Mouse (Mus musculus) CH12.LX (cell line): ENCODE results near the gene Cstad. TPM values are rescaled to one million over a fixed set of nuclear protein-coding genes. Genes with fewer than 3 reads are reported as not detected.

Experiments used
- DNase-seq: peaks from one replicate; pipeline ENCODE4 v3.0.0-alpha.2; 2013; ENCODE audit errors: extremely low read depth
- H3K27ac ChIP-seq: 2 replicates; pipeline ENCODE4 v1.5.1; 2012; ENCODE audit warnings: low read depth, mild to moderate bottlenecking, control low read depth, moderate library complexity; ENCODE audit not compliant: insufficient read depth
- H3K27me3 ChIP-seq: replicated peaks from 2 replicates; pipeline ENCODE3; 2012; ENCODE audit warnings: inconsistent platforms
- H3K36me3 ChIP-seq, 2 experiments: replicated peaks in 1 of 2; 2 replicates each; pipeline versions ENCODE3 to v1.6.1; 2012; ENCODE audit warnings: inconsistent platforms in 1 of 2, low read length in 1 of 2, mild to moderate bottlenecking in 1 of 2, mixed read lengths in 1 of 2, moderate library complexity in 1 of 2; ENCODE audit not compliant: control insufficient read depth in 1 of 2, insufficient read depth in 1 of 2
- H3K4me1 ChIP-seq, 2 experiments: 2 replicates each; pipeline ENCODE4 v1.6.1; 2012; ENCODE audit warnings: inconsistent platforms in 1 of 2, moderate library complexity in 1 of 2; ENCODE audit not compliant: insufficient read depth in 2 of 2, control insufficient read depth in 1 of 2
- H3K4me2 ChIP-seq: 2 replicates; pipeline ENCODE4 v1.6.1; 2012; ENCODE audit warnings: low read depth, mild to moderate bottlenecking, control low read depth; ENCODE audit not compliant: poor library complexity, insufficient read depth, severe bottlenecking
- H3K4me3 ChIP-seq, 3 experiments: fragments of 150-350 bp in 1 of 3; sonication (generic) in 1 of 3; replicated peaks in 1 of 3; 2 replicates each; pipeline versions ENCODE3 to v1.5.1; 2011 to 2012; ENCODE audit warnings: low read depth in 2 of 3, low read length in 2 of 3, mild to moderate bottlenecking in 2 of 3, moderate library complexity in 2 of 3, control low read depth in 1 of 3, improper control_type of control experiment in 1 of 3, inconsistent platforms in 1 of 3, mixed read lengths in 1 of 3; ENCODE audit not compliant: poor library complexity in 1 of 3
- H3K79me2 ChIP-seq: replicated peaks from 2 replicates; pipeline ENCODE4 v1.6.1; 2012; ENCODE audit warnings: mild to moderate bottlenecking, moderate library complexity; ENCODE audit not compliant: control insufficient read depth, poor library complexity, insufficient read depth, severe bottlenecking; ENCODE audit errors: extremely low read depth
- H3K9ac ChIP-seq: 2 replicates; pipeline ENCODE4 v1.6.1; 2012; ENCODE audit warnings: low read depth, mild to moderate bottlenecking, control low read depth, moderate library complexity; ENCODE audit not compliant: insufficient read depth
- H3K9me3 ChIP-seq: replicated peaks from 2 replicates; pipeline ENCODE3; 2012; ENCODE audit warnings: low read length, inconsistent platforms, mixed read lengths
- BHLHE40 ChIP-seq: IDR thresholded peaks from 2 replicates; pipeline ENCODE4 v1.6.1; 2011; ENCODE audit warnings: mild to moderate bottlenecking, low read depth, low read length, improper control_type of control experiment
- CHD2 ChIP-seq: IDR thresholded peaks from 2 replicates; pipeline ENCODE4 v1.6.1; 2011; ENCODE audit warnings: low read length, improper control_type of control experiment
- MYC ChIP-seq: IDR thresholded peaks from 2 replicates; pipeline ENCODE4 v1.6.1; 2011; ENCODE audit warnings: low read depth, mild to moderate bottlenecking, improper control_type of control experiment, low read length
- PAX5 ChIP-seq: IDR thresholded peaks from 2 replicates; pipeline ENCODE4 v1.6.1; 2012; ENCODE audit warnings: low read length, inconsistent platforms, mixed read lengths
- POLR2AphosphoS2 ChIP-seq: IDR thresholded peaks from 2 replicates; pipeline ENCODE4 v1.6.1; 2011; ENCODE audit warnings: low read depth, low read length, improper control_type of control experiment
- RAD21 ChIP-seq: IDR thresholded peaks from 2 replicates; pipeline ENCODE4 v1.6.1; 2011; ENCODE audit warnings: low read depth, mild to moderate bottlenecking, low read length, improper control_type of control experiment, moderate library complexity
- RCOR1 ChIP-seq: conservative IDR thresholded peaks from 2 replicates; pipeline ENCODE4 v1.6.1; 2012; ENCODE audit warnings: low read depth, mild to moderate bottlenecking, inconsistent platforms, low read length, improper control_type of control experiment
- SIN3A ChIP-seq: IDR thresholded peaks from 2 replicates; pipeline ENCODE4 v1.6.1; 2012; ENCODE audit warnings: low read length, improper control_type of control experiment, inconsistent platforms
- TCF12 ChIP-seq: IDR thresholded peaks from 2 replicates; pipeline ENCODE4 v1.6.1; 2014; ENCODE audit warnings: low read depth, mild to moderate bottlenecking, inconsistent platforms, low read length, improper control_type of control experiment
- USF2 ChIP-seq: conservative IDR thresholded peaks from 2 replicates; pipeline ENCODE4 v1.6.1; 2011; ENCODE audit warnings: low read depth, low read length, improper control_type of control experiment
- ZNF384 ChIP-seq: IDR thresholded peaks from 2 replicates; pipeline ENCODE4 v1.6.1; 2012; ENCODE audit warnings: low read depth, low read length, improper control_type of control experiment, inconsistent platforms
- dilution Hi-C: fragments of 300-500 bp; cut with MboI; formaldehyde crosslinking; loops from 2 replicates; pipeline ENCODE4 v1.14.3; 2020; ENCODE audit warnings: low sequenced_read_pairs; ENCODE audit not compliant: extremely low pct_unique_long_range_greater_than_20kb, extremely low pct_ligation_motif_present
- in situ Hi-C: fragments of 300-500 bp; cut with MboI; formaldehyde crosslinking; loops from 3 replicates; pipeline ENCODE4 v1.14.3; 2019; ENCODE audit warnings: low sequenced_read_pairs, low pct_ligation_motif_present, low pct_unique_long_range_greater_than_20kb, mixed read lengths
- polyA plus RNA-seq: library from polyadenylated mRNA; unstranded; fragments of >175 nt; gene quantifications from 2 replicates; pipeline ENCODE4 v1.2.1, GENCODE M21; 2012; ENCODE audit warnings: low read depth; ENCODE audit not compliant: insufficient read length
- total RNA-seq, 2 experiments: library from RNA; depleted of rRNA; stranded (reverse); fragments of 300-350 nt in 1 of 2; fragments of >200 nt in 1 of 2; gene quantifications; 2 replicates each; pipeline ENCODE4 v1.2.3; 2012 to 2014

Gene Cstad
- total and polyA plus RNA-seq, 3 experiments = 0.29 to 0.51 TPM; not detected in 1

- peaks cover 2% of the 10 kb centered on the region for H3K9me3 ChIP-seq
- TF ChIP-seq ZNF384 (no peak), BHLHE40 (no peak), CHD2 (no peak), USF2 (no peak), SIN3A (no peak), TCF12 (no peak), PAX5 (no peak)
- no peaks in the 10 kb centered on the region for H3K27me3 ChIP-seq
- no peak overlapping the region for H3K27ac ChIP-seq
- peaks cover 14 to 31% of the 10 kb centered on the region in 2 experiments for H3K4me1 ChIP-seq
- no peaks in the 10 kb centered on the region for H3K36me3 ChIP-seq
- H3K4me3 ChIP-seq = no peak overlapping the region
- no peaks in the 10 kb centered on the region for H3K79me2 ChIP-seq
- in situ Hi-C loops = no loop called here
- dilution Hi-C loops = no loop called here
- no peak for DNase-seq
- no peak overlapping the region for H3K9ac ChIP-seq
- H3K4me2 ChIP-seq = no peak overlapping the region
These were observed 59.3 kb downstream of the Cstad start for GRCm38 (mm10) chr2:30654158-30654557.

GRCm38 (mm10) chr2:30654582-30654981 is 59.7 kb downstream of the Cstad start:
- no peaks in the 10 kb centered on the region for H3K79me2 ChIP-seq
- no peak for DNase-seq
- no peaks in the 10 kb centered on the region for H3K27me3 ChIP-seq
- no peak overlapping the region for H3K4me2 ChIP-seq
- dilution Hi-C loops = no loop called here
- no peak overlapping the region for H3K4me3 ChIP-seq
- H3K9ac ChIP-seq = no peak overlapping the region
- peaks cover 18 to 35% of the 10 kb centered on the region in 2 experiments for H3K4me1 ChIP-seq
- in situ Hi-C loops = no loop called here
- no peak overlapping the region for H3K27ac ChIP-seq
- H3K9me3 ChIP-seq = peaks cover 2% of the 10 kb centered on the region
- no peaks in the 10 kb centered on the region for H3K36me3 ChIP-seq
- TF ChIP-seq TCF12 = no peak

GRCm38 (mm10) chr2:30655746-30656145 is 60.9 kb downstream of the Cstad start:
- dilution Hi-C loops = no loop called here
- Histone ChIP-seq H3K4me3 (no peak overlapping the region), H3K4me2 (no peak overlapping the region), H3K27me3 (no peaks in the 10 kb centered on the region), H3K9ac (no peak overlapping the region), H3K36me3 (no peaks in the 10 kb centered on the region), H3K9me3 (peaks cover 2% of the 10 kb centered on the region), H3K27ac (no peak overlapping the region), H3K4me1 (peaks cover 21 to 47% of the 10 kb centered on the region in 2 experiments), H3K79me2 (no peaks in the 10 kb centered on the region)
- in situ Hi-C loops = no loop called here
- no peak for DNase-seq
- TF ChIP-seq RCOR1 = no peak
- TF ChIP-seq POLR2AphosphoS2 = no peak
- no peak for TF ChIP-seq RAD21
- no peak for TF ChIP-seq MYC
- TF ChIP-seq ZNF384 = no peak
